Mouse (Mus musculus): ENCODE results near the gene Hist1h3f. TPM values are rescaled to one million over a fixed set of nuclear protein-coding genes. Genes with fewer than 3 reads are reported as not detected.
"Not testable (repeated sequence)": the region's sequence is repeated elsewhere in the genome, so short reads cannot be mapped to it uniquely, and the experiment has no call there.

Gene Hist1h3f
- total RNA-seq, 2 experiments from 2014 or later = 31.6 to 132 TPM

- ATAC-seq (replicated peaks; ENCODE audit: low FRiP score, low TSS enrichment, poor library complexity, severe bottlenecking) = peak; percentile 9; the same call in 1 of the 2 replicates
These were observed 9.3 kb upstream of the Hist1h3f start for GRCm38 (mm10) chr13:23534368-23535131.

- peak; percentile 74 for ATAC-seq (replicated peaks; ENCODE audit: low FRiP score, low TSS enrichment, poor library complexity, severe bottlenecking)
These were observed 8.4 kb upstream of the Hist1h3f start, which contains the start of gene Hist1h3g for GRCm38 (mm10) chr13:23535137-23536075. Hist1h3g (plus strand) TSS chr13:23535422.

GRCm38 (mm10) chr13:23536076-23536822 is 7.6 kb upstream of the Hist1h3f start:
- ATAC-seq (replicated peaks; ENCODE audit: low FRiP score, low TSS enrichment, poor library complexity, severe bottlenecking) = no peak

- no peak for ATAC-seq (replicated peaks; ENCODE audit: low FRiP score, low TSS enrichment, poor library complexity, severe bottlenecking)
These were observed 6.7 kb upstream of the Hist1h3f start for GRCm38 (mm10) chr13:23537006-23537710.

- ATAC-seq (replicated peaks; ENCODE audit: low FRiP score, low TSS enrichment, poor library complexity, severe bottlenecking) = no peak
These were observed 5.6 kb upstream of the Hist1h3f start for GRCm38 (mm10) chr13:23538249-23538648.

- ATAC-seq (replicated peaks; ENCODE audit: low FRiP score, low TSS enrichment, poor library complexity, severe bottlenecking) = not testable (repeated sequence)
These were observed 4.0 kb upstream of the Hist1h3f start for GRCm38 (mm10) chr13:23539821-23540220.

- ATAC-seq (replicated peaks; ENCODE audit: low FRiP score, low TSS enrichment, poor library complexity, severe bottlenecking) = no peak
These were observed 2.4 kb upstream of the Hist1h3f start for GRCm38 (mm10) chr13:23541497-23541896.

- not testable (repeated sequence) for ATAC-seq (replicated peaks; ENCODE audit: low FRiP score, low TSS enrichment, poor library complexity, severe bottlenecking)
These were observed 1.4 kb upstream of the Hist1h3f start for GRCm38 (mm10) chr13:23542225-23542980.

GRCm38 (mm10) chr13:23542999-23543607 is 749 bp upstream of the Hist1h3f start, which contains the start of gene Hist1h2bh:
Hist1h2bh (minus strand) TSS chr13:23543392.
- peak; percentile 89 for ATAC-seq (replicated peaks; ENCODE audit: low FRiP score, low TSS enrichment, poor library complexity, severe bottlenecking)

GRCm38 (mm10) chr13:23544787-23545120 is 902 bp downstream of the Hist1h3f start:
- ATAC-seq (replicated peaks; ENCODE audit: low FRiP score, low TSS enrichment, poor library complexity, severe bottlenecking) = peak; percentile 31

- no peak for ATAC-seq (replicated peaks; ENCODE audit: low FRiP score, low TSS enrichment, poor library complexity, severe bottlenecking)
These were observed 2.8 kb downstream of the Hist1h3f start for GRCm38 (mm10) chr13:23546694-23547093.

- ATAC-seq (replicated peaks; ENCODE audit: low FRiP score, low TSS enrichment, poor library complexity, severe bottlenecking) = no peak
These were observed 6.9 kb downstream of the Hist1h3f start for GRCm38 (mm10) chr13:23550761-23551145.

- peak; percentile 61 for ATAC-seq (replicated peaks; ENCODE audit: low FRiP score, low TSS enrichment, poor library complexity, severe bottlenecking)
These were observed 7.4 kb downstream of the Hist1h3f start, which contains the start of gene Hist1h4f for GRCm38 (mm10) chr13:23551146-23551834. Hist1h4f (minus strand) TSS chr13:23551648.

GRCm38 (mm10) chr13:23551931-23552914 is 8.4 kb downstream of the Hist1h3f start:
- ATAC-seq (replicated peaks; ENCODE audit: low FRiP score, low TSS enrichment, poor library complexity, severe bottlenecking) = no peak

GRCm38 (mm10) chr13:23552962-23553361 is 9.1 kb downstream of the Hist1h3f start, which contains the start of gene Hist1h1d:
Hist1h1d (plus strand) TSS chr13:23553262.
- no peak for ATAC-seq (replicated peaks; ENCODE audit: low FRiP score, low TSS enrichment, poor library complexity, severe bottlenecking)

- no peak for ATAC-seq (replicated peaks; ENCODE audit: low FRiP score, low TSS enrichment, poor library complexity, severe bottlenecking)
These were observed 10.5 kb downstream of the Hist1h3f start for GRCm38 (mm10) chr13:23554393-23554792.

All from megakaryocyte-erythroid progenitor cell, adult 5-6 weeks (primary cell).